Mouse (Mus musculus) hindbrain, embryonic 12.5 days (tissue): ENCODE data around the gene Coa4. TPM values are rescaled to one million over a fixed set of nuclear protein-coding genes. Genes with fewer than 3 reads are reported as not detected.
A peak's percentile ranks its signal among the peaks of the same experiment; 100 is the strongest.
"Not testable (repeated sequence)": the region's sequence is repeated elsewhere in the genome, so short reads cannot be mapped to it uniquely, and the experiment has no call there.

Source experiments
- ATAC-seq: fragments of 200-750 bp; cut with Nextera tagmentation; 2 replicates; pipeline ENCODE4 v1.8.0; 2017; ENCODE audit warnings: moderate TSS enrichment; ENCODE audit not compliant: low FRiP score
- H3K27ac ChIP-seq: fragments of 300-500 bp; sonication (generic); 2 replicates; pipeline ENCODE4 v1.5.1; 2016; ENCODE audit warnings: mild to moderate bottlenecking
- H3K27me3 ChIP-seq: fragments of 300-500 bp; sonication (generic); 2 replicates; pipeline ENCODE4 v1.6.1; 2016; ENCODE audit warnings: mild to moderate bottlenecking
- H3K36me3 ChIP-seq: fragments of 300-500 bp; sonication (generic); 2 replicates; pipeline ENCODE4 v1.6.1; 2016; ENCODE audit warnings: mild to moderate bottlenecking
- H3K4me1 ChIP-seq: fragments of 300-500 bp; sonication (generic); 2 replicates; pipeline ENCODE4 v1.6.1; 2016
- H3K4me2 ChIP-seq: fragments of 300-500 bp; sonication (generic); replicated peaks from 2 replicates; pipeline ENCODE4 v1.6.1; 2016; ENCODE audit warnings: mild to moderate bottlenecking
- H3K4me3 ChIP-seq: fragments of 300-500 bp; sonication (generic); 2 replicates; pipeline ENCODE4 v1.5.1; 2016; ENCODE audit warnings: mild to moderate bottlenecking
- H3K9ac ChIP-seq: fragments of 300-500 bp; sonication (generic); 2 replicates; pipeline ENCODE4 v1.6.1; 2016; ENCODE audit warnings: mild to moderate bottlenecking, moderate library complexity
- H3K9me3 ChIP-seq: fragments of 300-500 bp; sonication (generic); replicated peaks from 2 replicates; pipeline ENCODE4 v1.6.1; 2016; ENCODE audit warnings: mild to moderate bottlenecking
- WGBS: fragments of 180-500 bp; shearing (Covaris S2); methylation state at CpG from one replicate; pipeline ENCODE4 v1.1.7; 2016; 5-methylcytosine and 5-hydroxymethylcytosine counted together
- polyA plus RNA-seq: library from polyadenylated mRNA; unstranded; fragments of >200 nt; fragmentation: Nextera tagmentation; extraction: Ambion mirVana; gene quantifications from 2 replicates; pipeline ENCODE4 v1.2.1, GENCODE M21; 2016

Coa4 gene
- polyA plus RNA-seq, 1 experiment from 2014 or later: 15.6 TPM

GRCm38 (mm10) chr7:100547631-100548030, 10.8 kb downstream of the Coa4 start:
- H3K27me3 ChIP-seq: no peaks in the 10 kb centered on the region
- H3K4me3 ChIP-seq: no peak overlapping the region
- H3K36me3 ChIP-seq: peaks cover 14% of the 10 kb centered on the region; the same call in 1 of the 2 replicates
- no peak overlapping the region for H3K4me2 ChIP-seq
- H3K9me3 ChIP-seq: no peaks in the 10 kb centered on the region
- WGBS: 83% methylated on average over 4 of the region's 4 CpGs
- H3K9ac ChIP-seq: no peak overlapping the region
- H3K4me1 ChIP-seq: no peaks in the 10 kb centered on the region
- no peak for ATAC-seq
- no peak overlapping the region for H3K27ac ChIP-seq

GRCm38 (mm10) chr7:100549796-100550195, 12.9 kb downstream of the Coa4 start:
- Histone ChIP-seq H3K9ac (no peak overlapping the region), H3K4me2 (no peak overlapping the region), H3K27me3 (no peaks in the 10 kb centered on the region), H3K9me3 (no peaks in the 10 kb centered on the region), H3K27ac (no peak overlapping the region), H3K36me3 (peaks cover 14% of the 10 kb centered on the region; the same call in 1 of the 2 replicates), H3K4me1 (no peaks in the 10 kb centered on the region), H3K4me3 (no peak overlapping the region)
- 91% methylated on average over 3 of the region's 3 CpGs for WGBS
- no peak for ATAC-seq

- Histone ChIP-seq H3K4me3 (no peak overlapping the region), H3K4me2 (no peak overlapping the region), H3K27ac (no peak overlapping the region), H3K4me1 (peaks cover 6% of the 10 kb centered on the region; the same call in 1 of the 2 replicates), H3K9ac (no peak overlapping the region), H3K9me3 (no peaks in the 10 kb centered on the region), H3K36me3 (peaks cover 14% of the 10 kb centered on the region; the same call in 1 of the 2 replicates), H3K27me3 (no peaks in the 10 kb centered on the region)
- WGBS: 66% methylated on average over 5 of the region's 5 CpGs
- ATAC-seq: no peak
Observed at GRCm38 (mm10) chr7:100550338-100551007, 13.6 kb downstream of the Coa4 start.

GRCm38 (mm10) chr7:100554939-100555338, 18.1 kb downstream of the Coa4 start:
- no peaks in the 10 kb centered on the region for H3K9me3 ChIP-seq
- peak overlapping the region; percentile 87 for H3K27ac ChIP-seq
- no peaks in the 10 kb centered on the region for H3K27me3 ChIP-seq

GRCm38 (mm10) chr7:100555431-100555951, 18.6 kb downstream of the Coa4 start:
- WGBS: 26% methylated on average over 13 of the region's 13 CpGs
- H3K36me3 ChIP-seq: 0 out of 2 replicates have a peak, but pooled peaks cover 4% of the 10 kb centered on the region
- H3K27me3 ChIP-seq: no peaks in the 10 kb centered on the region
- ATAC-seq: peak; percentile 85
- H3K4me3 ChIP-seq: no peak overlapping the region
- peak overlapping the region; percentile 24 for H3K4me2 ChIP-seq
- H3K9ac ChIP-seq: peak overlapping the region; percentile 47; the same call in 1 of the 2 replicates
- peaks cover 9% of the 10 kb centered on the region for H3K4me1 ChIP-seq
- H3K9me3 ChIP-seq: no peaks in the 10 kb centered on the region
- peak overlapping the region; percentile 87 for H3K27ac ChIP-seq

More at GRCm38 (mm10) chr7:100554939-100555338, 18.1 kb downstream of the Coa4 start:
- no peak for ATAC-seq
- WGBS: 69% methylated on average over 5 of the region's 5 CpGs
- no peak overlapping the region for H3K4me2 ChIP-seq
- H3K9ac ChIP-seq: no peak overlapping the region
- H3K4me3 ChIP-seq: no peak overlapping the region
- 0 out of 2 replicates have a peak, but pooled peaks cover 4% of the 10 kb centered on the region for H3K36me3 ChIP-seq
- H3K4me1 ChIP-seq: peaks cover 9% of the 10 kb centered on the region

GRCm38 (mm10) chr7:100557241-100557640, 20.4 kb downstream of the Coa4 start:
- no peak for ATAC-seq
- H3K36me3 ChIP-seq: no peaks in the 10 kb centered on the region
- no peak overlapping the region for H3K27ac ChIP-seq
- H3K27me3 ChIP-seq: no peaks in the 10 kb centered on the region
- WGBS: 80% methylated on average over 5 of the region's 5 CpGs
- no peak overlapping the region for H3K4me3 ChIP-seq
- H3K4me2 ChIP-seq: no peak overlapping the region
- H3K9ac ChIP-seq: no peak overlapping the region
- H3K4me1 ChIP-seq: peaks cover 14% of the 10 kb centered on the region
- no peaks in the 10 kb centered on the region for H3K9me3 ChIP-seq

- Histone ChIP-seq H3K9me3 (no peaks in the 10 kb centered on the region), H3K27ac (no peak overlapping the region)
- 80% methylated on average over 4 of the region's 4 CpGs for WGBS
Observed at GRCm38 (mm10) chr7:100559331-100559730, 22.5 kb downstream of the Coa4 start.

GRCm38 (mm10) chr7:100561861-100562587, 25.2 kb downstream of the Coa4 start:
- Histone ChIP-seq H3K4me2 (no peak overlapping the region), H3K27ac (peak overlapping the region; percentile 70), H3K4me1 (0 out of 2 replicates have a peak, but pooled peaks cover 4% of the 10 kb centered on the region), H3K36me3 (peaks cover 7% of the 10 kb centered on the region), H3K9ac (0 out of 2 replicates have a peak overlapping the region, but pooled peaks have one; percentile 2), H3K27me3 (no peaks in the 10 kb centered on the region), H3K4me3 (no peak overlapping the region), H3K9me3 (no peaks in the 10 kb centered on the region)
- ATAC-seq: no peak
- 69% methylated on average over 11 of the region's 11 CpGs for WGBS

More at GRCm38 (mm10) chr7:100559331-100559730, 22.5 kb downstream of the Coa4 start:
- no peak overlapping the region for H3K9ac ChIP-seq
- H3K4me2 ChIP-seq: no peak overlapping the region
- no peaks in the 10 kb centered on the region for H3K27me3 ChIP-seq
- no peak for ATAC-seq
- no peaks in the 10 kb centered on the region for H3K36me3 ChIP-seq
- peaks cover 14% of the 10 kb centered on the region for H3K4me1 ChIP-seq
- H3K4me3 ChIP-seq: no peak overlapping the region

- peaks cover 13% of the 10 kb centered on the region for H3K36me3 ChIP-seq
- 79% methylated on average over 5 of the region's 5 CpGs for WGBS
Observed at GRCm38 (mm10) chr7:100567238-100567637, 30.4 kb downstream of the Coa4 start.

GRCm38 (mm10) chr7:100569907-100570306, 33.0 kb downstream of the Coa4 start:
- no peak for ATAC-seq
- H3K4me3 ChIP-seq: no peak overlapping the region
- no peak overlapping the region for H3K27ac ChIP-seq

More at GRCm38 (mm10) chr7:100567238-100567637, 30.4 kb downstream of the Coa4 start:
- H3K27me3 ChIP-seq, H3K9ac ChIP-seq, H3K9me3 ChIP-seq, H3K4me1 ChIP-seq, ATAC-seq, H3K4me3 ChIP-seq, H3K27ac ChIP-seq, H3K4me2 ChIP-seq: not testable (repeated sequence)

GRCm38 (mm10) chr7:100570930-100571715, 34.3 kb downstream of the Coa4 start:
- H3K4me2 ChIP-seq: no peak overlapping the region
- H3K9me3 ChIP-seq: no peaks in the 10 kb centered on the region
- WGBS: 90% methylated on average over 3 of the region's 3 CpGs
- no peak overlapping the region for H3K4me3 ChIP-seq
- peaks cover 7% of the 10 kb centered on the region; the same call in 1 of the 2 replicates for H3K36me3 ChIP-seq
- no peak overlapping the region for H3K9ac ChIP-seq
- no peak for ATAC-seq
- H3K4me1 ChIP-seq: no peaks in the 10 kb centered on the region
- no peaks in the 10 kb centered on the region for H3K27me3 ChIP-seq
- no peak overlapping the region for H3K27ac ChIP-seq

More at GRCm38 (mm10) chr7:100569907-100570306, 33.0 kb downstream of the Coa4 start:
- H3K4me1 ChIP-seq: no peaks in the 10 kb centered on the region
- H3K9ac ChIP-seq: no peak overlapping the region
- no peak overlapping the region for H3K4me2 ChIP-seq
- H3K9me3 ChIP-seq: no peaks in the 10 kb centered on the region
- H3K27me3 ChIP-seq: no peaks in the 10 kb centered on the region
- H3K36me3 ChIP-seq: peaks cover 9% of the 10 kb centered on the region
